Mouse (Mus musculus) CD8-positive naive resting alpha-beta T cell, adult 57 days (primary cell): ENCODE data around the gene A830005F24Rik. TPM values are rescaled to one million over a fixed set of nuclear protein-coding genes. Genes with fewer than 3 reads are reported as not detected.

Experiments
- total RNA-seq: library from RNA; stranded (reverse); gene quantifications from one replicate; pipeline ENCODE4 v1.2.4, GENCODE M21; 2023

Gene A830005F24Rik
- 0.70 TPM for total RNA-seq

GRCm38 (mm10) chr13:48513003-48513929, at the start of gene A830005F24Rik, which contains the start of gene Zfp169:
Gene A830005F24Rik (plus strand): TSS chr13:48513570.
Gene Zfp169 (minus strand): TSS chr13:48513451.

Other genes with a start within 250 kb of the A830005F24Rik start
- 24.3 TPM for gene Zfp169, start 119 bp upstream of the A830005F24Rik start, total RNA-seq
- gene Ptpdc1, start 112.1 kb downstream of the A830005F24Rik start, total RNA-seq, result 7.1 TPM
- gene Barx1, start 149.4 kb downstream of the A830005F24Rik start, total RNA-seq, result not detected